Mouse (Mus musculus): ENCODE data around the gene Phkb.
"Not testable (repeated sequence)": the region's sequence is repeated elsewhere in the genome, so short reads cannot be mapped to it uniquely, and the experiment has no call there.

Gene Phkb

DNA sequence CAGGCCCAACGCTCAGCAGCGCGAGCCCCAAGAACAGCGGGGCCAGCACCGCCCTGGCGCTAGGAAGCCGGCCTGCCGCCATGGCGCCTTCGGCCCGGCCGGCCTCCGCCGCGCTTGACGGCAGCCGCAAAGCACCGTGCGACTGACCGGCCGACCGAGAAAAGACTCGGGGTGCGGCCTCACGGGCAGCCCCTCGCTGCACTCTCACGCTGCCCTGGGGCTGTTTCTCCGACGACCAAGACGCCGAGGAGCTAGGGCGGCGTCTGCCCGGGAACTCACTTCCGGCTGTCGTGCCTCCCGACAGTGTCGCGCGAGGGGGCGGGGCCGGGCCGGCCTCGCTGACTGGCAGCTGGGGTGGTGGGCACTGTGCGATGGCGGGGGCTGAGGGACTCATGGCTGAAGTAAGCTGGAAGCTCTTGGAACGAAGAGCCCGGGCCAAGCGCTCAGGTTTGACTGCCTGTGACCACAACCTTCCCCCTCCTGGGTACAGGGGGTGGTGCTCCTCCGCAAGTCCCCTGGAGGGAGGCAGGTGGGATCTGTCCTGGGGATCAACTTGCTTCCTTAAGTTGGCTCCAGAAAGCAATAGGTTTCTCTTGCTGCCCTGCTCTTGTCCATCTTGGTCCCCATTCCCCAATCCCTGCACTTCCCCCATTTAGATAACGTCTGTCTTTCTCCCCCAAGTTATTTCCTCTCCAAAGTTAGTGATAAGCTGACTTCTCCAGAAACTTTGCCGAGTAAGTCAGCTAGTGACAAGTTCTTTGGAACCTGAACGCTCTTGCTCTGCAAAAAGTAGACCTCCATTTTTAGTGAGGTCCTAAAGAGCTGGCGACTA lies at the start of gene Phkb, which contains the start of gene Itfg1:
Gene Phkb, plus strand, starts transcription at position 303 of the 832 bp plus-strand sequence.
Gene Itfg1, minus strand, starts transcription at position 265 of the 832 bp plus-strand sequence.
- DNase-seq = peak; percentile 93

DNA sequence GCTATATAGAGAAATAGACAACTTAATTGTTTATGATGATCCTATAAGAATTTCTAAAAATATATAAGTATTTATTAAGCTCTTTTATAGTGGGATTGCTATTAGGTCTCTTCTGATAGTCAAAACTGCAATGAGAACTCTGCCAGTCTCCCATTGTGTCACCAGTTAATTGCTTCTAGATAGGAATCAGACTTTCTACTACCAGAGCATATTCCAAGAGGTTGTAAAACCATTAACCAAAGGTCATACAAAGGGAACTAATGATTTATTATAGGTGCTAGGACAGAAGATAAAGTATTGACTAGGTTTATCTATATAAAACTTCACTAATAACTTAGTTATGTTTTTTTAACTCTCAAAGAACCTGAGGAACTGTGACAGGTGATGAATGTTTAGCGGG lies 44.4 kb upstream of the Phkb start:
- DNase-seq = not testable (repeated sequence)

DNA sequence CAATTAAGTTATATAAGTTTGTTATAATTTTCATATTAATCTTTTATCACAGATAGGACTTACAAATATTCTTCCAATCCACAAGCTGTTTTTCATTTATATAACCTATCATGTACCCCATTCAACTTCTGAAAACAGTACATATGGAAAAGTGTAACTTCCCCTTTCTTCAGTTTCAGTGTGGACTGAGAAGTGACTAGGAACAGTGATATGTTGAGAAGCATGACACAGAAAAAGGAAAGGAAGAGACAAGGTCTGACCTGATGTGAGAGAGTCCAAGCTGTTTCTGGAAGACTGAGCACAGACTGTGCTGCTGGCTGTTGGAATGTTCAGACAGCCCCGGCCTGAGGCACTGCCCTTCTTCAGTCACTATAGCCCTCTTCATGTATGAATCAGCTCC lies 40.6 kb upstream of the Phkb start:
- no peak for DNase-seq

DNA sequence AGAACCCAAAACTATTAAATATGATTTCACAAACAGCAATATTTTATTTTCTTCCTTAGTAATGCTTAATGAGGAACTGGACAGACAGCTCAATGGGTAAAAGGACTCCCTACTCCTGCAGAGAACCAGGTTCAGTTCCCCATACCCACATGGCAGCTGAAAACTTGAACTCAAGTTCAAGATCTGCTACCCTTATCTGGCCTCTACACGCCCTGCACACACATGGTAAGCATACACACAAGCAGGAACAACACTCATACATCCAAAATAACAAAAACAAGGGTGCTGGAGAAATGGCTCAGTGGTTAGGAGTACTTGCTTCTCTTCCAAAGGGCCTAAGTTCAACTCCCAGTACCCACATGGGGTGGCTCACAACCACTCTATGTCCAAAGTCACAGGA lies 39.4 kb upstream of the Phkb start:
- no peak for DNase-seq

DNA sequence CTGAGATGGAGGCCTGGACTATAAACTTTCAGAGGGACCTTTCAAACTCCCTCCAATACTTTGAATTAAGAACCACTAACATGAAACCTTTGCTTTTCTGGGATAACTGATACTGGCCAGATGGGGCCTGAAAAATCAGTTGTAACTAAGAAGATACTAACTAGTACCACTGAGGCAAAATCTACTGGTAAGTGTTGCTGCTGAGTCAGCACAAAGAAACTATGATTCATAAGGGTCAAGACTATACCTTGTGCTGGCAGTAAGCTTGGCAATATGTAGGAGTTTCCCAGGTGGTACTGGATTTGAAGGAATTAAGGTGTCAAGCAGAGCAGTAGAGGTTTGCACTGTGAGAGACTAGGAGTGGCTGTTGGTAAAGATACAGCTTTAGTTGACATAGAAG lies 27.1 kb upstream of the Phkb start:
- no peak for DNase-seq

DNA sequence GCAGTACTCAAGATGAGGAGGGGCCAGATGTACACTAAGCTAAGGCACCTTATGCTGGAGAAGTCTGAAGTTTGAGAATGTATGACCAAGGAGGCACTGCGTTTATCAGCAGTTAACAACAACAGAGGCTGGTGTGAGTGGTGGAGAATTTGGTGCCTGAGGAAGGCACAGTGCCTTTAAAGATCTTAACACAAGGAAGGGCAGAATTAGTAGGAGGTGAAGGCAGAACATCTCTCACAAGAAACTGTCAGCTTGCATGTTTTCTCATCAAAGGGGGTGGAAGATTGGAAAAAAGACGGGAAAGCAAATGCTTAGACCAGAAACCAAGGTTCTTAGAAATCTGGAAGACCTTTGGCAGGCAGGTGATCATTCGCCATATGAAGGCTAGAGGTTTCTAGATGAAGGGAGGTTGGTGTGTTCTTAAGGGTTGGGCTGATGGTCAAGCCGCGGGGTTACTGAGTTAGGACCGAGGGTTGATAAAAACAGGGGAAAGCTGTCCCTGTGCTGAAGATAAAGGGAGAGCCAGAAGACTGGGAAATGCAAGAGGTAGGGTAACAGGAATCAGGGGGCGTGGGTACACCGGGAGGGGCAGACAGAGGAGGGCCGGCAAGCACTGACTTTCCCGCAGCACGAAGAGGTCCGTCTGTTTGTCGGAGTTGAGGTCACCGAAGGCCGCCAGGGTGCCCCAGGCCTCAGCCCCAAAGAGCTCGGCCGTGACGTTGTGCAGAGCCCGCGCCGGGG lies 673 bp upstream of the Phkb start:
- no peak for DNase-seq

DNA sequence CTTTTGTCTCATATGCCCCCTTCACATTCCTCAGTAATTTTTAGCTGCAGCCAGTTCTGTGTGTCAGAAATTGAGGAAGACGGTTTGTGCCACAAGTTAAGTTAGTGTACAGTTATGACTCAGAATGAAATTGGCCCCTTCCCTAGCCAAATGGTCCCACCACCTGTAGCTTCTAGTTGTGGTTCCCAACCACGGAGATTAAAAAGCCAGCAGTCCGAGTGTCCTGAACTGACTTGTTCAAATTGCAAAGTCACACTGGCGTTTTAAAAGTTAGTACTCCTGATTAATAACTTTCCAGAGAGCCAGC lies 683 bp downstream of the Phkb start:
- peak; percentile 13 for DNase-seq

DNA sequence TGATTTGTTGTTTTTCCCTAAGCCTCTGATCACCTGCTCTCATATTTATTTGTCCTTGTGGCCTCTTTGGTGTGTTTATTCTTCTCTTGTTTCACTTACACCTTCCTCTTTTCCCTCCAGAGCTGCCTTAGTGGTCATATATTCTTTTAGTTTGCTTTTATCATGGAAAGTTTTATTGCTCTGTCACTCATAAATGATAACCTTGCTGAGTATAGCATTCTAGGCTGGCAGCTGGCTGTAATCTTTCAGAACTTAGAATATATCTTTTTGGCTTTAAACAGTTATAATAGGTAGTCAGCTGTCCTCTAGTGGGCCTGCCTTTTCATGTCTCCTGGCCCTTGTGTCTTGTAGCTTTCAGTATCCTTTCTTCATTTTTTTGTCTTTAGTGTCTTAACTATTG lies 5.1 kb downstream of the Phkb start:
- no peak for DNase-seq

DNA sequence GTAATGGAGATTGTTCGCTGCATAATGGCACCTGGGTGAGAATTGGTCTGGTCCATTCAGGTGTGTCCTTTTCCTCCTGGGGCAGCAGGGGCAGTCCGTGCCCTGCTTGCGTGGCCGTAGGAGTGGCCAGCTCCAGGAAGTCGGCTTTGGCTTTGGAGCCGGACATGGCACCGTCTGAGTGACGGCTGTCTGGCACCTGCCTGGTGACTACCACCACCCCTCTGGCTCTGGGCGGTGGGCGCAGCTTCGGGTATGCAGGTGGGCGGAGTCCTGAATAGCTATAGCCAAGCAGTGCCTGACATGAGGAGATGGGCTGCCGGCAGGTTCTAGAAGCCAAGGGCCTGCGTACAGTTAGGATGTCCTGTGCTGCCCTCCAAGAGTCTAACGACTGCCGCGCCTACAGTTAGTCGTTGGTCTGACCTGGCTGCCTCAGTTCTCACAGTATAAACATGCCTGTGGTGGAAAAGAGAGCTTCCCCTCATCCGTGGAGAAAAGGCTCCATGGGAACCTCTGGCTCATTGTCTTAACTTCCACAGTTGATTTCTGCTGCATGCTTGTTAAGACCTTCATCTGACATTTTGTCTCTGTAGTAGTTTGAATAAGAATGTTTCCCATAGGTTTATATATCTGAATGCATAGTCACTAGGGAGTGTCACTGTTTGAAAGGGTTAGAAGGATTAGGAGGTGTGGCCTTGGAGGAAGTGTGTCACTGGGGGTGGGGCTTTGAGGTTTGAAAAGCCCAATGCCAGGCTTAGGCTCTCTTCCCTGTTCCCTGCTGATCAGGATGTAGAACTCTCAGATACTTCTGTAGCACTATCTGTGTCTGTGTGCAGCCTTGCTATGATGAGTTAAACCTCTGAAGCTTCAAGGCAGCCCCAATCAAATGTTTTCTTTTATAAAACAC lies 13.7 kb downstream of the Phkb start:
- DNase-seq = no peak

DNA sequence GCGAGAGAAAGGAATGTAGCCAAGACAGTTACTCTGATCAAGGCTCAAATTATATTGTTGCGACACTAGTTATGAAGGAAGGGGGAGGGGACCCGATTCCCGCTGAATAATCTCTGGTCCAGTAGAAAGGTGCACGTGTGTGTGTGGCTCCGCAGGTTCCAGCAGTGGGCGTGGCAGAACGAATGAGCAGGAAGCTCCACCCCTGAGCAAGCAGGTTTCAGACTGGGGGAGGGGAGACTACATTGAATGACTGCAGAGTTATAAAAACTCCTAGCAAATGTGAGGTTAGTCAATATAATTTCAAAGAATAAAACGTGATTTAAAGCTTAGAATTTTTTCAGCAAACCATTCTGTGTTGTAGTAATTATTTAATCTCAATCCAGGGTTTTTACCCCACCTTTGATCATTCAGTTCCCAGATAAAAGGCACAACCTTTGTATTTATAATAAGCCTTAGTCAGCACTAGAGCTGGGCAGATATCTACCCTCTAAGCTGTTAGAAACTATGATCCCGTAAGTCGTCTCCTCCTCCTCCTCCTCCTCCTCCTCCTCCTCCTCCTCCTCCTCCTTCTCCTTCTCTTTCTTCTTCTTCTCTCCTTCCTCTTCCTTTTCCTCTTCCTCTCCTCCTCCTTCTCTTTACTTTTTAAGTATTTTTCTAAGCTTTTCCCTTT lies 16.6 kb downstream of the Phkb start:
- peak; percentile 30 for DNase-seq

DNA sequence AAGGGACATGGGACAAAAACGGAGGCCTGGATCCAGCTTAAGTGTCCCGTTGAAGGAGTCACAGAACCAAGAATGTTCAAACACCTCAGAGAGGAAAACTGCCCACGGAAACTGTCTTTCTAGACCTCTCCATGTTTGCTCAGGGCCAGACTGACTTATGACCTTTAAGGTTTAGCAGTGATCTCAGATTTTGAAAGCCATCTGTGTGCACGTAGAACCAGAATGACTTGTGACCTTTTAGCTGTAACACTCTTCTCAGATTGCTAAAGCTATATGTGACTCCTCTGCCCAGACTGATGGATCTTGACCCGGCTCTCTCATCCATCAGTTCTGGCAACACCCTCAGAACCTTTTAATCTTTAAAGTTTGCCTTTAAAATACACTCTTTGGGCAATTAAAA lies 19.9 kb downstream of the Phkb start:
- no peak for DNase-seq

DNA sequence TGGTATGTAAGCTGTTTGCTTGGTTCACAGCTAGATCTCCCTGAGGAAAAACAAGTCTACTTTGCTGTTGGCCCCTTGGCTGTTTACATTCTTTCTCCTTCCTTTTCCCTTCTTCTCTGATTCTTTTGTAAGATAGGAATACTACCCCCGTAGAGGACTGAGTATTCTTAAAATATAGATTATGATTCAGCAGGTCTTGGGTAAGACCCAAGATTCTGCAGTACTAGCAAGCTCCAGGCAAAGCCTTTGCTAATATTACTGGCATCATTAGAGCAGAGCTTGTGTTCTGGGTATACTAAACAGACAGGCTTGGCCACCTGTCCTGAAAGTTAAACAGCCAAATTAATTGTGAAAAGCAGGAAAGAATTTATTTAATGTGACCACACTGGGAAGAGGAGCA lies 21.6 kb downstream of the Phkb start:
- no peak for DNase-seq

DNA sequence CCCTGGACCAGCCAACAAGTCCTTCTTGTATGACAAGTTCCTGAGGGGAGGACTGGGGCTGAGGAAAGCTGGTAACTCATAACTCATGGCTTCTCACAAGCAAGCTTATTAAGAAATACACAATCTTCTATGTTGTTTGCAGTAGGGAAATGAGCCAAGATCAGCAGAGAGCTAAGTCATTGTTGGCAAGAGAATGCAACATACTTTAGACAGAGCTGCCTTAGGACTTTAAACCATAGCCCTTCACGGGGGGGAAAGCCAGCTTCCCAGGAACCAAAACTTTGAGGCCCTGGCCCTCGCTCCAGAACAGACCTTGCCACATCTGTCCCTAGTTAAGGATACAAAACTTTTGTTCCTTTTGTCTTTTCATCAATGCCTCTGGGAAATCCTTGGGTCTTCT lies 30.9 kb downstream of the Phkb start:
- peak; percentile 62 for DNase-seq

DNA sequence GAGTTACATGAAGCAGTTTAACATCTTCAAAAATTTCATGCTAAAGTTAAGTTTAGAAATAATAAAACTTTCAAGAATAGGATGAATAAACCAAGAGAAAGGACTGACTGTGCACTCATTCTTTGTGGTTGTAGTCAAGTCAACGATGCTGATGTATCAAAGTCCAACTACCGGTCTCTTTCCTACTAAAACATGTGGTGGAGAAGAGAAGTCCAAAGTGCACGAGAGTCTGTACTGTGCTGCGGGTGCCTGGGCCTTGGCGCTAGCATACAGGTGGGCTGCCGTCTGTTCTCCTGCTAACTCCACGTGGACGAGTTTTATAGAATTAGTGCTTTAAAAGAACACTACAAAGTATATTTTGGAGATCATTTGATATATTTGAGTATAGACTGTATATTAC lies 37.2 kb downstream of the Phkb start:
- no peak for DNase-seq

DNA sequence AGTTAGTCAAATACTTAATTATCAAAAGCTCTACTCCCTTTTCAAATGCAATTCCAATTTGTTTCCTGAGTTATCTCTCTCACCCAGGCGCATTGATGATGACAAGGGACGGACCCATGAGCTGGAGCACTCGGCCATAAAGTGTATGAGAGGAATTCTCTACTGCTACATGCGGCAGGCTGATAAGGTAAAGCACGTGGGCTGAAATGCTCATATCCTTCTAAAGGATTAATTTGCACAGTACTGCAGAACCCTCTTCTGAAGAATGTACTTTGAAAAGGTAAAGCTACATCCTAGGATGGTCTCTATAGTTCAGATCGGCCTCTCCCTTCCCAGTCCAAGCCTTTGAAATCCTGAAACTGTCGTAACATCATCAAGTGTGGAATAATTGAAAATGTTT lies 38.9 kb downstream of the Phkb start:
- DNase-seq = no peak

DNA sequence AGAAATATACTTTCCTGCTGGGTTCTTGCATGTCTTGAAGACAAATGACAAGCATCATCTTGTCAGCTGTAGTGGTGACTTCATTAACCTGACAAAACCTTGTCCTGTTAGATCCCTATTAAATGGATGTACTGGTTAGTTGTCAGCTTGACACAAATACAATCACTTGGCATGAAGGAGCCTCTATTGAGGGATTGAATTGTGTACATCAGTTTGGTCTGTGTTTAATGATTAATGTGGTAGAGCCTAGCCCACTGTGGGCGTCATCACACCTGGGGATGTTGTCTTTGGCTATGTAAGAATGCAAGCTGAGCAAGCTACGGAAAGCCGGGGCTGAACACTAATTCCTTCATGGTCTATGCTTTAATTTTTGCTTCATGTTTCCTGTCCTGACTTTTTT lies 44.1 kb downstream of the Phkb start:
- DNase-seq = no peak

DNA sequence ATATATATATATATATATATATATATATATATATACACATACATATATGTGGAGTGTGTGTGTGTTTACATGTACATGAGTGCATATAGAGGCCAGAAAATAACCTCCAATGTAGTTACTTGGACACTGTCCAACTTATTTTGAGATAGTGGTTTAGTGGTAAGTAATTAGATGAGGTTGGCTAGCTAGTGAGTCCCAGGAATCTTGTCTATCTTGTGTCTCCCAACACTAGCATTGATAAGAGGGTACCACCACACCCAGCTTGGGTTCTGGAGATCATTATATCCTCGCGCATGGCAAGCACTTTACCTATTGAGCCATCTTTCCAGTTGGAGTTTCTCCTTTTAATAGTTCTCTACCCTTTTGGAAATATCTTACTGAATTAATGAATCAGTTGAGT lies 56.9 kb downstream of the Phkb start:
- DNase-seq = no peak

DNA sequence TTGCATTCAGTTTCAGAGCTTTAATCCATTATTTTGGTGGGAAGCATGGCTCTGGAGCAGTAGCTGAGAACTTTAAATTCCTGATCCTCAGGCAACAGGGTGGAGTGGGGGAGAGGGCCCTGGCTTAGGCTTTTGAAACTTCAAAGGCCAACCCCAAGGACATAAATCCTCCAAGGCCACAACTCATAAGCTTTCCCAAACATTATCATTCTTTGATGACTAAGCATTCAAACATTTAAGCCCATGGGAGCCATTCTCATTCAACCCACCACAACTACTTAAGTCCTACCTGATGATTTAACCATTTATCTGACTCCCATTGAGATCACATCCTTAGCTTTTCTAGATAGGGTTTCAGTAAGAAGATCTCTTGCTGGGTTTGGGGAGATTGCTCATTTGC lies 84.2 kb downstream of the Phkb start:
- no peak for DNase-seq

DNA sequence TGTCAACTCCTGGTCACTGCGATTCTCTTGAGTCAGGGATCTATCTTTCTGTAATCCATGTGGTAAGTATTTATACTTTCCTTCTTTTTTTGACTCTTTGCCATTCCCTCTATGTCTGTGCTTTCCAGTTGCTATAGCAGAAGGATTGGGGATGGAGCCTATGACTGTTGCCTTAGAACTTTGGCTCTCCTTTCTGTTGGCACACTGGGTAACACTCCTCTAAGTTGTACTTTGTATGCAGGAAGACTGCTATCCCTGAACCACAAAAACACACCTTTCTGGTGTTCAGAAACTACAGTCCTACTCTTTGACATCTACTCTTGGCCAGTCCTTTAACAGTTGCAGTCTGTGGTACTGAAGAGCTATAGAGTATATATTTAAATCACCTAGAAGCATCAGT lies 84.8 kb downstream of the Phkb start:
- DNase-seq = no peak

DNA sequence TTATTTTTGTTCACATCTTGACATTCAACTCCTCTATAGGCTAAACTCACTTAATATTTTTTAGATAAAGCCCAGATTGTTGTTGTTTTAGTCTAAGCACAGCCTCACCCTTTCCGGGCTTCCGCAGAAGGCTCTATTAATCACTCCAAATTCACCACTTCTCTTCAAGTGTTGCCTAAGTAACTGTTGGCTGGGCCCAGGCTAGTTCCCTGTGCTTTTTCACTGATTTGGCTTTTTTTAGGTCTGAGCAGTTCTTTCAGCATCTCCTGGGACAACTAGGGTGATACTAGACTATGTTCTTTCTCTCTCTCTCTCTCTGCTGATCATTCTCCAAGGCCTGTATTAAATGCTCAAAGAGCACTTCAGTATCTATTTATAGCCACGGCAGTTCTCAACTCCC lies 85.3 kb downstream of the Phkb start:
- DNase-seq = peak; percentile 9

DNA sequence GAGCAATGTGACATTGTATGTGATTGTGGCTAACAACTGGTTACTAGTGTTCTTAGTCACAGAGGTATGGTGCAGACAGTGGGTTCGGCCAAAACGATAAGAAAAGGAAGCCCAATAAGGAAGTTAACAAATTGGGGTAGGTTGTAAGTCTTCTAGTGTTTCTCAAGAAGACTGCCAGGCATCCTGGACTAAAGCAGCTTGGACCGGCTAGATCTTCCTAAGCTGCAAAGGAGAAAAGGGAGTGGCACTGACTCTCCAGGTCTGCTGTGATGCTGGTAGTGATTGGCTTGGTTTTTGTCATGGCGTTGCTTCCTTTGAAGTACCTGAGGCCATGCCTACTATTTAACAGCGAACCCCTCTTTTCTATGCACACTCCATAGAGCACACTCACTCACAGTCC lies 95.4 kb downstream of the Phkb start:
- no peak for DNase-seq

DNA sequence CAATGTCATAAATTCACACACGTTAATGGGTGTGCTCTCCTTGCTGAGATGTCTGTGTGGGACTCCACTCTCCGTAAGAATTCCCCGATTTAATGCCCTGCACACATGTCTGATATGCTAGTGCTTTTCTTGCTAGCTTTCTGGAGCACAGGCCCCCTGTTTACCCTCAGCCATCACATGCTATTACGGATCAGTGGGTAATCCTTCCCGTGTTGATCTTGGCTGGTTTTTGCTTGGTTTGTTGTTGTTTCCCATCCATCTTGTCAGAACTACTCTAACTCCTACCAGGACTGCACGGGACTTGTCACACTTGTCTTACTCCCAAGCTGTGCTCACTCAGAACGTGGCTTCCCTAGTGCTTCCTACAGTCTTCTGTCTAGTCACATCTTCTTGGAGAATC lies 96.6 kb downstream of the Phkb start:
- no peak for DNase-seq

DNA sequence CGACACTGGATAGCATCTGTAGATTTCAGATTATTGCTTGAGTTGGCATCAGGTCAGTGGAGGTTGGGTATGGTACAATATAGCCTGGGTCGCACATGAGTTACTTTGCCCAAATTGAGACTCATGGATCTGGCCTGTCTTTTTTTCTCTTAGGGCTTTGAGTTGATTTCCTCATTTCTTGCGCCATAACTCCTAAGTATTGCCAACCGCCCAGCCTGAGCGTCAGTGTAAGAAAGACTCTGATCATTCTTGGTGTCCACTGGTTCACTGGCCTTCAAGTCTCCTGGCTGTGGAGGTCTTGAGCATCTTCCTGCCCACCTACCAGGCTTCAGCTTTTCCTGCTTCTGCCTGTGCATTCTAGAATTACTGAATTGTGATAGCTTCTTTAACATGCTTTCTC lies 104.1 kb downstream of the Phkb start:
- DNase-seq = no peak
